Mouse (Mus musculus) liver, adult 2 months (tissue): ENCODE measurements at regions not wholly inside any gene's neighbourhood (a gene's known extent, or its start where the extent isn't known, plus 50 kb on each side); places are given as distances from the start of the nearest gene placed in this dataset.

Experiments used
- CTCF ChIP-seq: fragments of 200-500 bp; IDR thresholded peaks from 2 replicates; pipeline ENCODE4 v1.5.1; 2011; ENCODE audit warnings: low read depth, low read length, control low read depth
- POLR2A ChIP-seq: fragments of 200-500 bp; IDR thresholded peaks from 2 replicates; pipeline ENCODE4 v1.6.1; 2011; ENCODE audit warnings: low read length, control low read depth; ENCODE audit not compliant: insufficient read depth; ENCODE audit errors: extremely low read depth

DNA sequence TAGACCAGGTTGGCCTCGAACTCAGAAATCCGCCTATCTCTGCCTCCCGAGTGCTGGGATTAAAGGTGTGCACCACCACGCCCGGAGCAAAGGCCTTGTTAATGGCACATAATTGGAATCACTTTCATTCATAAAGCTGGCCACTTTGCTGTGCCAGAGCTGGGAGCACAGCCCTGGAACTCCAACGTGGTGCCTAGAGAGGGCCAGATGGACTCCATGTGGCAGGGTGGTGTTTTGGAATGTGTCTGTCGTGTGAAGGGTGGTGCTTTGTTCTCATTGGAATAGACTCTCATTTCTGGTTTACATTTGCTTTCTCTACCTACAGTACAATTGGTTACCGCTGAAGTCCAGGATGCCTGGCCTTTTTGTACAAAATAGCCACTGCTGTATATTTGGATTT is 150.2 kb downstream of the Cartpt start:
- no peak for TF ChIP-seq CTCF
- TF ChIP-seq POLR2A: no peak
